Mouse (Mus musculus) hindbrain, embryonic 11.5 days (tissue): ENCODE results near the gene Oxct2a. TPM values are rescaled to one million over a fixed set of nuclear protein-coding genes. Genes with fewer than 3 reads are reported as not detected.

Experiments
- ATAC-seq: fragments of 200-750 bp; cut with Nextera tagmentation; 2 replicates; pipeline ENCODE4 v1.8.0; 2017; ENCODE audit warnings: mild to moderate bottlenecking, moderate TSS enrichment, moderate library complexity; ENCODE audit not compliant: low FRiP score
- DNase-seq: peaks from one replicate; pipeline ENCODE4 v3.0.0-alpha.2; 2015; ENCODE audit warnings: low spot score
- H3K27ac ChIP-seq: fragments of 300-500 bp; sonication (generic); 2 replicates; pipeline ENCODE4 v1.5.1; 2014; ENCODE audit warnings: mild to moderate bottlenecking, low read depth, low read length
- H3K27me3 ChIP-seq: fragments of 300-500 bp; sonication (generic); 2 replicates; pipeline ENCODE4 v1.6.1; 2014; ENCODE audit warnings: mild to moderate bottlenecking, low read length, moderate library complexity, mixed read lengths; ENCODE audit not compliant: control insufficient read depth, insufficient read depth
- H3K36me3 ChIP-seq: fragments of 300-500 bp; sonication (generic); 2 replicates; pipeline ENCODE4 v1.6.1; 2014; ENCODE audit warnings: mild to moderate bottlenecking, low read length, moderate library complexity, mixed read lengths; ENCODE audit not compliant: control insufficient read depth, insufficient read depth
- H3K4me1 ChIP-seq: fragments of 300-500 bp; sonication (generic); replicated peaks from 2 replicates; pipeline ENCODE4 v1.6.1; 2014; ENCODE audit warnings: low read length, mixed read lengths; ENCODE audit not compliant: control insufficient read depth, insufficient read depth
- H3K4me2 ChIP-seq: fragments of 300-500 bp; sonication (generic); replicated peaks from 2 replicates; pipeline ENCODE4 v1.6.1; 2014; ENCODE audit warnings: mild to moderate bottlenecking, low read depth, low read length
- H3K4me3 ChIP-seq: fragments of 300-500 bp; sonication (generic); 2 replicates; pipeline ENCODE4 v1.5.1; 2014; ENCODE audit warnings: low read depth, low read length
- H3K9ac ChIP-seq: fragments of 300-500 bp; sonication (generic); 2 replicates; pipeline ENCODE4 v1.6.1; 2014; ENCODE audit warnings: low read depth, low read length
- H3K9me3 ChIP-seq: fragments of 300-500 bp; sonication (generic); 2 replicates; pipeline ENCODE4 v1.6.1; 2016; ENCODE audit warnings: low read length; ENCODE audit not compliant: control insufficient read depth
- WGBS: fragments of 180-500 bp; shearing (Covaris S2); extraction: QIAGEN DNeasy Blood & Tissue Kit; methylation state at CpG from one replicate; pipeline ENCODE4 v1.1.7; 2014; 5-methylcytosine and 5-hydroxymethylcytosine counted together
- polyA plus RNA-seq: library from polyadenylated mRNA; unstranded; fragments of >200 nt; fragmentation: Nextera tagmentation; extraction: Ambion mirVana; gene quantifications from 2 replicates; pipeline ENCODE4 v1.2.1, GENCODE M21; 2014

The Oxct2a gene
- polyA plus RNA-seq, 1 experiment from 2014 or later = not detected

- 81% methylated on average over 3 of the region's 3 CpGs for WGBS
- H3K4me1 ChIP-seq = peaks cover 10% of the 10 kb centered on the region
- no peak overlapping the region for H3K4me3 ChIP-seq
- no peak overlapping the region for H3K4me2 ChIP-seq
- no peaks in the 10 kb centered on the region for H3K9me3 ChIP-seq
- H3K27me3 ChIP-seq = no peaks in the 10 kb centered on the region
- DNase-seq = no peak
- no peak overlapping the region for H3K27ac ChIP-seq
- no peaks in the 10 kb centered on the region for H3K36me3 ChIP-seq
- H3K9ac ChIP-seq = no peak overlapping the region
- no peak for ATAC-seq
These were observed 43.3 kb downstream of the Oxct2a start for GRCm38 (mm10) chr4:123280117-123280516.

Other genes with a start within 250 kb of the Oxct2a start
- 0.20 TPM in 1 of 2 replicates, not detected in the other for gene Bmp8b, start 218.5 kb downstream of the Oxct2a start, polyA plus RNA-seq
- 0.13 and 0.28 TPM in 2 replicates for gene Oxct2b, start 207.4 kb downstream of the Oxct2a start, polyA plus RNA-seq
- gene Ppie, start 183.7 kb downstream of the Oxct2a start, polyA plus RNA-seq = 106 and 112 TPM in 2 replicates
- gene Hpcal4, start 140.4 kb downstream of the Oxct2a start, polyA plus RNA-seq = 1.1 and 1.5 TPM in 2 replicates
- gene Nt5c1a, start 122.1 kb downstream of the Oxct2a start, polyA plus RNA-seq = not detected in 2 replicates
- gene Heyl, start 90.1 kb downstream of the Oxct2a start, polyA plus RNA-seq = 10.5 and 14.2 TPM in 2 replicates
- gene Pabpc4, start 61.3 kb downstream of the Oxct2a start, polyA plus RNA-seq = 38.0 and 47.1 TPM in 2 replicates
- 0.06 and 0.13 TPM in 2 replicates for gene Bmp8a, start 19.6 kb upstream of the Oxct2a start, polyA plus RNA-seq